Mouse (Mus musculus): ENCODE measurements at regions not wholly inside any gene's neighbourhood (a gene's known extent, or its start where the extent isn't known, plus 50 kb on each side); places are given as distances from the start of the nearest gene placed in this dataset.

- TF ChIP-seq CTCF (conservative IDR thresholded peaks at IDR 0.05; ENCODE audit: low read length) = peak; percentile 55
- TF ChIP-seq NANOG (IDR thresholded peaks at IDR 0.05; ENCODE audit: borderline replicate concordance, low read length) = no peak
These were observed 119.5 kb upstream of the Nhs start for GRCm38 (mm10) chrX:162278834-162279708.

All from E14TG2a.4 (cell line).